Mouse (Mus musculus) forebrain, postnatal 0 days (tissue): ENCODE measurements around the gene Fam207a. TPM values are rescaled to one million over a fixed set of nuclear protein-coding genes. Genes with fewer than 3 reads are reported as not detected.

Experiments
- ATAC-seq: fragments of 200-750 bp; cut with Nextera tagmentation; 2 replicates; pipeline ENCODE4 v1.8.0; 2017; ENCODE audit warnings: mild to moderate bottlenecking, moderate library complexity
- DNase-seq: peaks from one replicate; pipeline ENCODE4 v3.0.0-alpha.2; 2015
- H3K27ac ChIP-seq: fragments of 300-500 bp; sonication (generic); 2 replicates; pipeline ENCODE4 v1.5.1; 2014; ENCODE audit warnings: low read depth, mild to moderate bottlenecking, antibody characterized with exemption, low read length, moderate library complexity, mixed read lengths
- H3K27me3 ChIP-seq: fragments of 300-500 bp; sonication (generic); 2 replicates; pipeline ENCODE4 v1.6.1; 2014; ENCODE audit warnings: mild to moderate bottlenecking, low read length, mixed read lengths; ENCODE audit not compliant: insufficient read depth
- H3K36me3 ChIP-seq: fragments of 300-500 bp; sonication (generic); 2 replicates; pipeline ENCODE4 v1.6.1; 2014; ENCODE audit warnings: mild to moderate bottlenecking, moderate library complexity; ENCODE audit not compliant: insufficient read depth
- H3K4me1 ChIP-seq: fragments of 300-500 bp; sonication (generic); 2 replicates; pipeline ENCODE4 v1.6.1; 2014; ENCODE audit warnings: antibody characterized with exemption; ENCODE audit not compliant: insufficient read depth
- H3K4me2 ChIP-seq: fragments of 300-500 bp; sonication (generic); 2 replicates; pipeline ENCODE4 v1.6.1; 2014; ENCODE audit warnings: low read depth, mild to moderate bottlenecking, moderate library complexity
- H3K4me3 ChIP-seq: fragments of 300-500 bp; sonication (generic); 2 replicates; pipeline ENCODE4 v1.5.1; 2014; ENCODE audit warnings: low read depth, low read length, mixed read lengths
- H3K9ac ChIP-seq: fragments of 300-500 bp; sonication (generic); 2 replicates; pipeline ENCODE4 v1.6.1; 2014; ENCODE audit warnings: mild to moderate bottlenecking
- H3K9me3 ChIP-seq: fragments of 300-500 bp; sonication (generic); 2 replicates; pipeline ENCODE4 v1.6.1; 2016; ENCODE audit warnings: low read length
- CTCF ChIP-seq: sonication (generic); IDR thresholded peaks from 2 replicates; pipeline ENCODE4 v1.5.1; 2016; ENCODE audit warnings: antibody characterized with exemption, control low read depth, low read depth
- WGBS: fragments of 180-500 bp; shearing (Covaris S2); extraction: QIAGEN DNeasy Blood & Tissue Kit; methylation state at CpG from one replicate; pipeline ENCODE4 v1.1.7; 2014; 5-methylcytosine and 5-hydroxymethylcytosine counted together
- polyA plus RNA-seq: library from polyadenylated mRNA; unstranded; fragments of >200 nt; fragmentation: Nextera tagmentation; extraction: Ambion mirVana; gene quantifications from 2 replicates; pipeline ENCODE4 v1.2.1, GENCODE M21; 2015
- total RNA-seq: library from RNA; depleted of rRNA; stranded (reverse); fragments of >200 nt; gene quantifications from 2 replicates; pipeline ENCODE4 v1.2.3, GENCODE M21; 2014

Fam207a gene
- total and polyA plus RNA-seq, 2 experiments from 2014 or later: 34.9 to 42.2 TPM

GRCm38 (mm10) chr10:77468675-77469074 lies 46.9 kb downstream of the Fam207a start:
- no peak for TF ChIP-seq CTCF
- no peak for DNase-seq
- Histone ChIP-seq H3K4me1 (no peaks in the 10 kb centered on the region), H3K27me3 (no peaks in the 10 kb centered on the region), H3K4me2 (no peak overlapping the region), H3K9me3 (no peaks in the 10 kb centered on the region), H3K9ac (no peak overlapping the region), H3K27ac (no peak overlapping the region), H3K36me3 (no peaks in the 10 kb centered on the region), H3K4me3 (no peak overlapping the region)
- 73% methylated on average over 4 of the region's 4 CpGs for WGBS
- ATAC-seq: no peak

GRCm38 (mm10) chr10:77467407-77467806 lies 48.2 kb downstream of the Fam207a start:
- ATAC-seq (no peak), DNase-seq (no peak)
- Histone ChIP-seq H3K4me1 (no peaks in the 10 kb centered on the region), H3K4me2 (no peak overlapping the region), H3K9ac (no peak overlapping the region), H3K36me3 (no peaks in the 10 kb centered on the region), H3K27ac (no peak overlapping the region), H3K9me3 (no peaks in the 10 kb centered on the region), H3K4me3 (no peak overlapping the region), H3K27me3 (no peaks in the 10 kb centered on the region)
- WGBS: 84% methylated on average over 6 of the region's 6 CpGs
- TF ChIP-seq CTCF: no peak

GRCm38 (mm10) chr10:77465902-77466301 lies 49.7 kb downstream of the Fam207a start:
- no peaks in the 10 kb centered on the region for H3K36me3 ChIP-seq
- DNase-seq: no peak
- H3K4me2 ChIP-seq: no peak overlapping the region
- WGBS: 85% methylated on average over 5 of the region's 5 CpGs
- no peaks in the 10 kb centered on the region for H3K27me3 ChIP-seq
- no peak overlapping the region for H3K4me3 ChIP-seq
- no peak overlapping the region for H3K27ac ChIP-seq
- no peaks in the 10 kb centered on the region for H3K4me1 ChIP-seq
- TF ChIP-seq CTCF: no peak
- H3K9ac ChIP-seq: no peak overlapping the region
- ATAC-seq: no peak
- no peaks in the 10 kb centered on the region for H3K9me3 ChIP-seq

GRCm38 (mm10) chr10:77464181-77464936 lies 51.2 kb downstream of the Fam207a start:
- no peaks in the 10 kb centered on the region for H3K9me3 ChIP-seq
- no peaks in the 10 kb centered on the region for H3K4me1 ChIP-seq
- WGBS: 53% methylated on average over 10 of the region's 10 CpGs
- DNase-seq (peak; percentile 41), ATAC-seq (peak; percentile 29)
- H3K27me3 ChIP-seq: no peaks in the 10 kb centered on the region
- H3K36me3 ChIP-seq: no peaks in the 10 kb centered on the region
- no peak overlapping the region for H3K4me2 ChIP-seq
- H3K4me3 ChIP-seq: no peak overlapping the region
- H3K9ac ChIP-seq: no peak overlapping the region
- no peak overlapping the region for H3K27ac ChIP-seq
- no peak for TF ChIP-seq CTCF

- Histone ChIP-seq H3K4me2 (no peak overlapping the region), H3K9me3 (no peaks in the 10 kb centered on the region), H3K4me3 (no peak overlapping the region), H3K9ac (no peak overlapping the region), H3K36me3 (no peaks in the 10 kb centered on the region), H3K27ac (no peak overlapping the region), H3K4me1 (no peaks in the 10 kb centered on the region), H3K27me3 (no peaks in the 10 kb centered on the region)
- no peak for TF ChIP-seq CTCF
- 88% methylated on average over 8 of the region's 8 CpGs for WGBS
- ATAC-seq (no peak), DNase-seq (no peak)
These were observed 54.4 kb downstream of the Fam207a start for GRCm38 (mm10) chr10:77461161-77461560.

- Histone ChIP-seq H3K4me2 (no peak overlapping the region), H3K36me3 (no peaks in the 10 kb centered on the region), H3K9ac (no peak overlapping the region), H3K9me3 (no peaks in the 10 kb centered on the region), H3K27me3 (no peaks in the 10 kb centered on the region), H3K4me1 (no peaks in the 10 kb centered on the region), H3K4me3 (no peak overlapping the region), H3K27ac (no peak overlapping the region)
- DNase-seq: no peak
- no peak for TF ChIP-seq CTCF
- no peak; the same call in 1 of the 2 replicates for ATAC-seq
- 77% methylated on average over 3 of the region's 3 CpGs for WGBS
These were observed 57.9 kb downstream of the Fam207a start for GRCm38 (mm10) chr10:77457701-77458100.

- no peaks in the 10 kb centered on the region for H3K4me1 ChIP-seq
- no peak for ATAC-seq
- no peaks in the 10 kb centered on the region for H3K9me3 ChIP-seq
- no peak overlapping the region for H3K9ac ChIP-seq
- no peak for DNase-seq
- 77% methylated on average over 7 of the region's 7 CpGs for WGBS
- no peak for TF ChIP-seq CTCF
- no peak overlapping the region for H3K4me3 ChIP-seq
- H3K4me2 ChIP-seq: no peak overlapping the region
- no peaks in the 10 kb centered on the region for H3K36me3 ChIP-seq
- no peaks in the 10 kb centered on the region for H3K27me3 ChIP-seq
- no peak overlapping the region for H3K27ac ChIP-seq
These were observed 59.1 kb downstream of the Fam207a start for GRCm38 (mm10) chr10:77456507-77456906.
